8 mouse cellular contexts compared by ENCODE assay signal in the genomic region with DNA sequence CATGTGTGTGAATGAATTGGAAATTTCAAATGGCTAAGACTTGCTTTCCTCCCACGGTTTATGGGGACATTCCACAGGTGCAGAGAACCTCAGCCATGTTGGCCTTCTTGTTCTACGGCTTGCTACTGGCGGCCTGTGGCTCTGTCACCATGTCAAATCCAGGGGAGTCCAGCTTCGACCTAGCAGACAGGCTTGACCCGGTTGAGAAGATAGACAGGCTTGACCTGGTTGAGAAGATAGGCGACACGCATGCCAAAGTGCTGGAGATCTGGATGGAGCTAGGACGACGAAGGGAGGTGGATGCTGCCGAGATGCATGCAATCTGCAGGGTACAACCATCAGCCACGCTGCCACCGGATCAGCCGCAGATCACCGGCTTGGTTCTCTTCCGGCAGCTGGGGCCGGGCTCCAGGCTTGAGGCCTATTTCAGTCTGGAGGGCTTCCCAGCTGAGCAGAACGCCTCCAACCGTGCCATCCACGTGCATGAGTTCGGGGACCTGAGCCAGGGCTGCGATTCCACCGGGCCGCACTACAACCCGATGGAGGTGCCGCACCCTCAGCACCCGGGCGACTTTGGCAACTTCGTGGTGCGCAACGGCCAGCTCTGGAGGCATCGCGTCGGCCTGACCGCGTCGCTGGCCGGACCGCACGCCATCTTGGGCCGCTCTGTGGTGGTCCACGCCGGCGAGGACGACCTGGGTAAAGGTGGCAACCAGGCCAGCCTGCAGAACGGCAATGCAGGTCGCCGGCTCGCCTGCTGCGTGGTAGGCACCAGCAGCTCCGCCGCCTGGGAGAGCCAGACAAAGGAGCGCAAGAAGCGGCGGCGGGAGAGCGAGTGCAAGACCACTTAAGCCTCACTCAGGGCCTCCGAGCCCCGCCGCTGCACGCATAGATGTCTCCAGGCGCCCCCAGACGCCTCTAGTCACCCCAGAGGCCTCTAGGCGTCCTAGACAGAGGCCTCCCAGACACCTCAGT. TPM values are rescaled to one million over a fixed set of nuclear protein-coding genes. Genes with fewer than 3 reads are reported as not detected.
DNase-seq lines count a peak whose midpoint lies in the region; ATAC-seq lines count a peak whose summit lies in the region.

No protein-coding gene starts in this region.

- ATAC-seq in neural tube, embryonic 11.5 days (ENCODE audit: insufficient read depth, low FRiP score, low TSS enrichment), result no peak

- H3K4me1 ChIP-seq in embryonic facial prominence, embryonic 10.5 days, result peaks cover 23% of the 10 kb centered on the region
- H3K4me1 ChIP-seq in hindbrain, embryonic 10.5 days (replicated peaks), result peaks cover 22% of the 10 kb centered on the region
- H3K4me1 ChIP-seq in neural tube, embryonic 11.5 days (ENCODE audit: control insufficient read depth, insufficient read depth, low read length), result peaks cover 3% of the 10 kb centered on the region; the same call in 1 of the 2 replicates

- peak overlapping the region; percentile 24 for H3K4me2 ChIP-seq in neural tube, embryonic 11.5 days (ENCODE audit: low read depth)

- peaks cover 35% of the 10 kb centered on the region for H3K27me3 ChIP-seq in embryonic facial prominence, embryonic 10.5 days (replicated peaks; ENCODE audit: low read depth, poor library complexity, severe bottlenecking)
- H3K27me3 ChIP-seq in hindbrain, embryonic 10.5 days (ENCODE audit: insufficient read depth, poor library complexity, severe bottlenecking), result peaks cover 25% of the 10 kb centered on the region
- H3K27me3 ChIP-seq in neural tube, embryonic 11.5 days (ENCODE audit: control insufficient read depth, insufficient read depth, low read length), result no peaks in the 10 kb centered on the region

- H3K9me3 ChIP-seq in embryonic facial prominence, embryonic 10.5 days, result 0 out of 2 replicates have a peak, but pooled peaks cover 3% of the 10 kb centered on the region
- 0 out of 2 replicates have a peak, but pooled peaks cover 5% of the 10 kb centered on the region for H3K9me3 ChIP-seq in hindbrain, embryonic 10.5 days
- no peaks in the 10 kb centered on the region for H3K9me3 ChIP-seq in neural tube, embryonic 11.5 days (ENCODE audit: control insufficient read depth, low read length)

- H3K4me3 ChIP-seq in embryonic facial prominence, embryonic 10.5 days, result peak overlapping the region; percentile 40
- peak overlapping the region; percentile 35 for H3K4me3 ChIP-seq in hindbrain, embryonic 10.5 days
- no peak overlapping the region for H3K4me3 ChIP-seq in neural tube, embryonic 11.5 days (ENCODE audit: low read depth, low read length)

- peak overlapping the region; percentile 54 for H3K9ac ChIP-seq in neural tube, embryonic 11.5 days (ENCODE audit: low read length)

- DNase-seq in layer of hippocampus, postnatal 14 days (ENCODE audit: low spot score in 2 of 2), result peak; percentile 38 to 52
- no peak for DNase-seq in layer of hippocampus, adult 18-20 months (ENCODE audit: low spot score in 2 of 2)
- DNase-seq in embryonic facial prominence, embryonic 10.5 days (ENCODE audit: low spot score), result peak; percentile 50
- DNase-seq in hindbrain, embryonic 10.5 days (ENCODE audit: low spot score), result peak; percentile 31
- DNase-seq in neural tube, embryonic 11.5 days (ENCODE audit: low spot score), result no peak
- DNase-seq in frontal cortex, adult 2 months (ENCODE audit: extremely low spot score in 1 of 2, low spot score in 1 of 2), result no peak
- DNase-seq in kidney, adult 11 months, result no peak
- DNase-seq in layer of hippocampus, adult 9-10 months (ENCODE audit: low spot score), result no peak

- peak overlapping the region; percentile 80 for H3K27ac ChIP-seq in embryonic facial prominence, embryonic 10.5 days (replicated peaks)
- H3K27ac ChIP-seq in hindbrain, embryonic 10.5 days, result peak overlapping the region; percentile 84
- no peak overlapping the region for H3K27ac ChIP-seq in neural tube, embryonic 11.5 days (ENCODE audit: low read depth, low read length)

- 43% methylated on average over 63 of the region's 63 CpGs for WGBS in embryonic facial prominence, embryonic 10.5 days
- WGBS in hindbrain, embryonic 10.5 days, result 49% methylated on average over 63 of the region's 63 CpGs
- WGBS in neural tube, embryonic 11.5 days, result 56% methylated on average over 62 of the region's 63 CpGs

- no peaks in the 10 kb centered on the region for H3K36me3 ChIP-seq in embryonic facial prominence, embryonic 10.5 days (replicated peaks)
- no peaks in the 10 kb centered on the region for H3K36me3 ChIP-seq in hindbrain, embryonic 10.5 days
- H3K36me3 ChIP-seq in neural tube, embryonic 11.5 days (ENCODE audit: control insufficient read depth, insufficient read depth, low read length), result no peaks in the 10 kb centered on the region

RNA-seq across cellular contexts. Expression of a gene that starts 4.6 kb away (rescaled TPM):
- total RNA-seq in layer of hippocampus, postnatal 14 days (2021), result 1 to 10 TPM; 6.2 to 7.3 TPM
- 1 to 10 TPM; 4.7 to 5.9 TPM for total RNA-seq in layer of hippocampus, adult 18-20 months (2021)
- 0.40 and 0.54 TPM in 2 replicates for polyA plus RNA-seq in embryonic facial prominence, embryonic 10.5 days (2016; fragmentation: Nextera tagmentation; extraction: Ambion mirVana)
- 1.5 and 2.0 TPM in 2 replicates for polyA plus RNA-seq in hindbrain, embryonic 10.5 days (2016; fragmentation: Nextera tagmentation; extraction: Ambion mirVana)
- polyA plus RNA-seq in neural tube, embryonic 11.5 days (2014; fragmentation: Nextera tagmentation; extraction: Ambion mirVana), result 0.39 and 0.68 TPM in 2 replicates
- 12.1 and 13.4 TPM in 2 replicates for polyA plus RNA-seq in frontal cortex, adult 2 months (2012; rRNA removed)

Comparison
In these comparisons a context has a peak if more than half of its experiments do, and no peak if none do; other contexts are left out.
1. DNase-seq: peak in layer of hippocampus, postnatal 14 days (2 of 2), embryonic facial prominence, embryonic 10.5 days (single experiment) and hindbrain, embryonic 10.5 days (single experiment); none in layer of hippocampus, adult 18-20 months (0 of 2), neural tube, embryonic 11.5 days (single experiment), frontal cortex, adult 2 months (0 of 2), kidney, adult 11 months (single experiment) and layer of hippocampus, adult 9-10 months (single experiment).